Mouse (Mus musculus) activated CD4-positive, CD25-positive, alpha-beta regulatory T cell, adult 4 months (primary cell): Measurements from ENCODE around the gene Fam107a. TPM values are rescaled to one million over a fixed set of nuclear protein-coding genes. Genes with fewer than 3 reads are reported as not detected.
"Not testable (repeated sequence)": the region's sequence is repeated elsewhere in the genome, so short reads cannot be mapped to it uniquely, and the experiment has no call there.

Experiments
- ATAC-seq: one replicate; pipeline ENCODE4 v1.8.0; 2017
- polyA plus RNA-seq, 2 experiments: library from polyadenylated mRNA; unstranded; fragments of 100-300 nt; shearing (Covaris generic); gene quantifications; one replicate each; pipeline ENCODE4 v1.2.1; 2017

Gene Fam107a
- polyA plus RNA-seq, 2 experiments from 2014 or later, result not detected

DNA sequence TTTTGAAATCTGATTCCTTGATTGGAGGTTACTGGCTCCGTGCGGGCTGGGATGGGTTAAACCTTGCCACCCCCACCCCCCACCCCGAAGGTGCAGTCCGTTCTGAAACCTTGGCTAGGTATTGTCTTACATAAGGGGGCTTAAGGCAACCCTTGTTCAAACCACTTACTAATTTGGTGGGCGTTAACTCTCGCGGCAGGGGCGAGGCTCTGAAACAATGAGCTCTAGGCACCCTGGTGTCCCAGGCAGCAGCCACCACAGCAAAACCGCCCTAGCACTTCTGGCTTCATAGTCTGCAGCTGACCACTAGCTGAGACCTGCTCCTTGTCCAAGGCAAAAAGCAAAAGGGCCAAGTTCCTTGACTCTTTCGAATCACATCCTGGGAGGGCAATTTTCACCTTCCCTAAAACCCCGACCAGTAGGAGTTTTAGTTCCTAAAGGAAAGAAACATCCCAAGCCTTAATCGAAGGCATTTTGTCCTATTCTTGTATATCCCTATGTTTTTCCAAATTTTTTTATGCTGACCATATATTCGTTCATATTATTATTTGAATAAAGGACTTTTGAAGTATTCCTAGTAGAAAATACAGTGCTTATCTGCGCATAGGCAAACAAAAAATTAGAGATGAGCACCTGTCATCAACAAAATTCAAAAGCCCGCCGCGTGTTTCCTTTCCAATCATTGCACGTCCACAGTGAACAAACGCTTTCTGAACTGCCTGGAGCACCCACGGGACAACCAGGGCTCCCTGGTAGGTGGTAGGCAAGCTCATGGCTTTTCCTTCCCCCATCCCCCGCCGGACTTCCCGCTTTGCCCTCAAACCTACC, 1.2 kb downstream of the Fam107a start:
- ATAC-seq, result no peak

- no peak for ATAC-seq
These were observed 2.7 kb downstream of the Fam107a start for GRCm38 (mm10) chr14:8315169-8315568.

- ATAC-seq, result no peak
These were observed 3.3 kb downstream of the Fam107a start for GRCm38 (mm10) chr14:8314536-8314935.

- no peak for ATAC-seq
These were observed 3.9 kb downstream of the Fam107a start for GRCm38 (mm10) chr14:8313877-8314276.

DNA sequence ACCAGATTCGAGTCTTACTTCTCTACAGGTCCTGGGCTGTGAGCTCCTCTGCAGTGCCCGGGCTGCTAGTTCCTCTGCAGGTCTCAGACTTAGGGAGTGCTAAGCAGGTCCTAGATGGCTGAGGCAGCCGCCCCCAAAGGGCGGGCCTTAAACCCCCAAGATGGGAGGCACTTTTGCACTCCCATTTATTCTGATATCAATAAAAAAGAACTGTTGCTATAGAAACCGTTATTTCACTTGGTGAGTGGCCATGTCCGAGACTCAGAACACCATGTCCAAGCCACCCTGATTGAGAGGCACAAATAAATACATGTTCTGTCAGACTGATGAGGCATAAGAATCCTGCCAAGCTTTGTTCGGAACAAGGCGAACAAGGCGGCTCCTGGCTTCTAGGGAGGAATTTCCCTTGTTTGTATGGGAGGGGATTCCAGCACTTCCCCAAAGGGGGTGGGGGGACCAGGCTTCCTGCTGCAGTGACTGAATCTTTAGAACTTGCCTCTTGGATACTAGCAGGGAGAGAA, 8.1 kb downstream of the Fam107a start:
- ATAC-seq, result no peak

DNA sequence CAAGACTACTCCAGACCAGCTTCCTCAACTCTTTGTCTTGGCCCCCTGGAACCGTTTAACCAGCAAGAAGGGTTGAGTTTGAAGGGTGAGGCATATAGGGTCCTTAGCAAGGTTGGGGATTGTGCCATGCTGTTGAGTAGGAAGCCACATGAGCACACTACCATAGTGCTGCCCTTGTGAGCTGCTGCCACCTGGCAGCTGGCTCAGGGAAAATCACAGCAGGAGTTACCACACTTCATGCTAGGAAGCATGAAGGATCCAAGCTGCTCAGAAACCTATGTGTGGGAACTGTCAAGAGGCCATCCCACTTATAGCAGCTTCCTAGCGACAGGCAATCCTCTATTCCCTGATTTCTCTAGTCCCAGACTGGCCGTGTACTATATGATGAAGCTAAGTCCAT, 9.2 kb downstream of the Fam107a start:
- no peak for ATAC-seq

GRCm38 (mm10) chr14:8306884-8307283, 10.9 kb downstream of the Fam107a start:
- ATAC-seq, result no peak

DNA sequence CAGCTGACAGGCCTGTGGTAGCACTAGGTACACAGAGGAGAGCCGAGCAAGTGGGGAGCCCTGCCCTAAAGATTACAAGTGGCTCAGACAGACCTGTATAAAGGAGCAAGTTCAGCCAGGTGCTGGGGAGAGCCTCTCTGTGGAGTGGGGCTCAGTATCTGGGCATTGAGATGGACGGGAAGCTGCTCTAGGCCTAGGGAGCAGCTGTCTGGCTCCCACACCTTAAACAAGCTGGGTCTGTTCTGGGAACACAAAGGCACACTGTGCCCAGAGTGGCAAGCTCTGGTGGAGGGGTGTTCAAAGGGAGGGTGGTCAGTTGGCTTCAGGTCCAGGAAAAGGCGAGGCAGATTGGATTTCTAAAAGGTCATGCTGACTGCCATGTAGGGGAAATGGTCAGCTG, 12.8 kb downstream of the Fam107a start:
- ATAC-seq, result no peak

DNA sequence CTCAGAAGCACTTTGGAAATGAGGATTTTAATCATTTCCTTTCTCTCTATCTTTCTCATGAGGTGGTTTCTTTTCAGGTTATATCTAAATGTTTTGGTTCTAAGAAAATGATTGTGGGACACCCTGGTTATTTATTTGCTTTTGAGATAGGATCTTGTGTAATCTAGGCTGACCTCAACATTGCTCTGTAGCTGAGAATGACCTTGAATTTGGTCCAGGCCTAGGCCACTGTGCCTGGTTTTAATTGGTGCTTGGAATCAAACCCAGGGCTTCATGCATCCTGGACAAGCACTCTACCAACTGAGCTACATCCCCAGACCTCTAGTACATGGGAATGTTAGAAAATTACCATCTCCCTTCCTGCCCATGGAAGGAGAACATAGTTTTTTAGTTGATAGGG, 13.7 kb downstream of the Fam107a start:
- ATAC-seq, result no peak

DNA sequence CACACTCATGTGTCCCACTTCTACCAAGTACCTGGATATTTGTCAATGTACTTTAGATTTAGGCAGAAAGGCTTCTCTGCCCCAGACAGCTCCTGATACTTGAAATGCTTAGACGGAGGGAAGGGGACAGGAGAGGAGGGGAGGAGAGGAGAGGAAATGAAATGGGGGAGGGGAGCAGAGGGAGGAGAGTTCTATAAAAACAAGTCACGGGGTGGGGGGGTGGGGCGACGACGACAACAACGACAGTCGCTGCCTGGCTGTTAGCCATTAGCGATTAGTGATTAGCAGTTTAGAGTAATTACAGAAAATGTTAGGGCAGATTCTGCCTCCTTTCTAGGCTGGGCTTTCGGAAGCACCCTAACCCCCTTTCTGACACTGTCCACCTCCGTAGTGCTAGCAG, 15.1 kb downstream of the Fam107a start:
- no peak for ATAC-seq

DNA sequence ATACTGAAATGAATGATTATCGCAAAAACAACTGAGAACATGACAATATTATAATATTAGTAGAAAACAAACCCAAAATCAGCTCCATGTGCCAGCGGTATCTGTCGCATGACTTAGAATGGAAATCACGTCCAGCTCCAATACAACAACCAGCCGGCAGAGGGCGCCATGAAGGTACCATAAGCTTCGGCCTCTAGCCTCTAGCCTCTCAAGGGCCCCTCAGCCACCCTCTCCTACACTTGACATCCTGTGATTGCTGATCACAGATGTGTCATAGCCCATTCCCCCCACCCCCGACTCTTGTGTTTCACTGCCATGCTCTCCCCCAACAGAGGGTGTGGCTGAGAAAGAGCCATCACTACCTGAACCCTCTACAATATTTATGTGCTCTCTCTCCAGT, 17.5 kb downstream of the Fam107a start:
- ATAC-seq, result no peak

DNA sequence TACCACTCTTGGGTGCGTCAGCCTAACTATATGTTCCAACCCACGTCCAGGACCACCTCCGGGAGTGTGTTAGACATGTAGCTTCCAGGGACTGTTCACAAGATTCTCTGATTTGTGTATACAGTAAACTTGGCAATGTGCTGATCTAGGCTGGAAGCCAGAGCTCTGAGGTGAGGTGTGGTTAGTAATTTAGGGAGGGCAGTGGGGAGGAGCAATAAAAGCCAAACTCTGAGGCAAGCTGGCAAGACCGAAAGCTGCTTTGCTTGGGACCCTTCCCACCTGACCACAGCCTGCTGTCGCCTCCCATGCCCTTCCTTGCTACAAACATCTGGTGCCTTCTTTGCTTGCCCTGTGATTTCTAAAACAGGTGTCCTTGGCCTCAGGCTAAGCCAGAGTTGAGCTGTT, 19.9 kb downstream of the Fam107a start:
- no peak for ATAC-seq

GRCm38 (mm10) chr14:8294257-8294656, 23.6 kb downstream of the Fam107a start:
- no peak for ATAC-seq

DNA sequence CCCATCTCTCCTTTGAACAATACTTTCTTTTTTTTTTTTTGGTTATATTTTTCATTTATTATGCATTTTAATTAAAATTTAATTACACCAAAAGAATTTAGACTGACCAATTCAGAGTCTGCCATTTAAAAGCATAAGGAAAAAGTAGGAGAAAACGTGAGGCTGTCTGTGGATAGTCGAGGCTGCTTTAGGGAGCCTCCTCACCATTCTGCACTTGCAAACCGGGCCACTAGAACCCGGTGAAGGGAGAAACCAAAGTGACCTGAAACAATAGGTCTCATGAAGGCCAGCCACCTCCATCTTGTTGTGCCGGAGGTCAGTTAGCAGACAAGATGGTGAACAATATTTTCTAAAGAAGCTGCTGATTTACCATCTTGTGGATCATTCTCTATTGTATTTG, 31.2 kb downstream of the Fam107a start:
- peak; percentile 43 for ATAC-seq

DNA sequence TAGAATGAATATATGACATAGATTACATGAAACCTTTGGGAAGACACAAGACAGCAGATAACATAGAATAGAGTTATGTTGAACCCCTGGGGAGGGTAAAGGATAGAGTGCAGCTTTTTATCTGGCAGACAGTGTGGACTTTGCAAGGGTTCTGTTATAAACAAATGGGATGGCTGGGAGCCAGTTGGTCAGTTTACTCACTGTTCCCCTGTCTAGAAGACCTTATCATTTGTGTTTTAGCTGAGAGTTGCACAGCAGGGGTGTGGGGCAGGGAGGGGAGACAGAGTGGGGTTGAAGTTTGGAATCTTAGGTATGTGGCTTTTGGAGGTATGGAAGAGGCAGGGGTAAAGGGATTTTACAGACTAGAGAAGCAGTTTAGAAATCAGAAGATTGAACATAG, 34.0 kb downstream of the Fam107a start:
- ATAC-seq, result no peak

- ATAC-seq, result not testable (repeated sequence)
These were observed 46.5 kb downstream of the Fam107a start for GRCm38 (mm10) chr14:8271281-8271680.

DNA sequence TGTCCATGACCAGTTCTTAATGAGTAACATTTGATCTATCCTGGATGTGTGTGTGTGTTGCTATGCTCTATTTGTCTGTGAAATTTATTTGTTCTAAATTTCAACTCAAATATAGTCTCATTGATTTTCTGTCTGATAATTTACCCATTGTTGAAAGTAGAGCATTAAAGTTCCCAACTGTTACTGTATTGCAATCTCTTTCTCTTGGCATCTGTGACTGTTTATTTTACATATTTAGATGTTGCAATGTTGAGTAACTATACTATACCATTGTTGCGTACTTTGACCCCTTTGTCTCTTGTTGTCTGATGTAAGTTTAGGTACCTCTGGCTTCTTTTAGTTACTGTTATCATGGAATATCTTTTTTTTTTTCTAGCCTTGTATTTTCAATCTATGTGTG, 53.4 kb downstream of the Fam107a start:
- ATAC-seq, result no peak

- ATAC-seq, result no peak
These were observed 55.6 kb downstream of the Fam107a start for GRCm38 (mm10) chr14:8262242-8262641.

- no peak for ATAC-seq
These were observed 57.6 kb downstream of the Fam107a start for GRCm38 (mm10) chr14:8260214-8260613.

DNA sequence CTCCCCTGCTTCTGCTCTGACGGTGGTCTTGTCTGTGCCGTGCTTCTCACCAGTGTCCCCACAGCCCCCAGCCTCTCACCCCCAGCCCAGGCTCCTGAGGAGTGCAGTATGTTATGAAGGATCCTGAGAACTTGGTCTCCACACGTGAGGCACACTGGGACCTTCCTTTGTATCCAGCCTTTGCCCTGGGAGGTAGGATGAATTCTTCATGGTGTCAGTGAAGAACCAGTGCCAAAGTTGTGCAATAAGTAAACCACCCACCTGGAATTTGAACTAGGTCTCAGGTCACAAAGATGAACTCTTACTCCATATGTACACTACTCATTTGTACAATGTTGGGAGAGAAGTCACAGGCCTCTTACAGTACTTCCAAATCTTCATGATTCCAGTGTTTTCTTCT, 58.7 kb downstream of the Fam107a start, which contains the start of gene Acox2:
Gene Acox2 (minus strand): TSS at position 188 of the 400 bp plus-strand sequence.
- no peak for ATAC-seq

- ATAC-seq, result no peak
These were observed 59.1 kb downstream of the Fam107a start for GRCm38 (mm10) chr14:8258752-8259151.

DNA sequence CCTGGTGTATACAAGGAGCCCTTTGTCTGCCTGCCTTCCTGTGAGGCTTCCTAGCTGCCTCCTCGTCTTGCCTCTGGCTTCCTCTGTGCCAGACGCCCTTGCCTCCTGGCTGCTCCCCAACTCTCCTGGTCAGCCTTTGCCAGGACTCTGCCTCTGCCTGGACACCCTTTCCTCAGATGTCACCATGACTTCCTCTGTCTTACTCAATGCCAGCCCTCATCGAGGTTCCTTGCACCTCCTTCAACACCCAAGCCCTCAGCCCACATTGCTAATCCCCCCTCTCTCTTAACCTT, 59.5 kb downstream of the Fam107a start:
- ATAC-seq, result no peak

DNA sequence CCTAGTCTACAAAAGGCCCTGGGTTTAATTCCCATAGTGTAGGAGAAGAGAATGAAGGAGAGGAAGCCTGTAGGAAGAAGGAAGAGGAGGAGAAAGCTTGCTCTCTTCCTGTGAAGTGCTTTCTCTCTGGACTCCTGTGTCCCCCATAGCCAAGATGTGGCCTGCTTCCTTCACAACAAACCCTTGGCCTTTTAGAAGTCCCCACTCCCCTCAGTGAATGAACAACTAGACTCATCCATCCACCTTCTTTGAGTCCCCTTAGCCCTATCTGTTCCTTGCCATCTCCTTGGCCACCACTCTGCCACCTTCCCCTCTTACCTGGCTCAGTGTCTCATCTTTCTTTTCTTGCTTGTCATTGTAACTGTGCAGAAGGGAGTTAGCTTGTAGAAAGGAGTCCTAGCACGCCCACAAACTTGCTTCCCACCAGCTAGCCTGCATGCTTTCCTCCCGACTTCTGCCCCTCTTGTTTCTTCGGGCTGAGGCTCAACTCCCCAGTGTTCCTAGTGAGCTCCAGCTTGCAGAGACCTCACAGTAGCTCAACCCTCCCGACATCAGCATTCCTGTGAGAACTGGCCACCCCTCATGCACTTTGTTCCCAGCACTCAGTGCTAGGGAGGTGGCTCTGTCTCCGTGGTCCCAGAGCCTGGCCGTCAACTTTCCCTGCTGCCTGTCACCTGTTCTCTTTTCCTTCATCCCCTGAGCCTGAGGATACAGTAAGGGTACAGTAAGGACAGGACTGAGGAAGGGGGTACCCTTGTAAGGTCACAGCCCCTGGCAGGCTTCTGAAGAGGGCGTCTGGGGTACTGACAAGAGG, 60.1 kb downstream of the Fam107a start:
- ATAC-seq, result no peak

DNA sequence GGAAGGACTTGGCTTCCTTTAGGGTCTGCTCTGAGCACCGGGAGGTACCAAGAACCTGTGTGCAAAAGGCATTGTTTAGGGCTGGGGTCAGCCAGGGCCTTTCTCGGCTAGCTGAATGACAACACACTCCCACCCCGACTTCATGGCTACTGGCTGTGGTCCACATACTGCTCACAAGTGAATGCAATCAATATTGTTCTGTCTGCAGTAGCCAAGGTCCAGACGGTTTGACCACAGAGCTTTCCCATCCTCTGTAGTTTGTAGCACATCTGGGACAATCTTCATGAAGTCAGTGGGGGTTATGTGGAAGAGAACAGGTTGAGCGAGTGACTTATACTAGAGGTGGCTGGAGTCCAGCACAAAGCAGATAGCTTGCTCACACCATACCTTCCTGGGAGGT, 60.9 kb downstream of the Fam107a start:
- ATAC-seq, result no peak
